In genomic region chr19:50366446-50366845, GRCm38 (mm10) we compare ENCODE assay signal across 15 mouse cellular contexts.
"Had no signal": no experiment of that assay in that cellular context is flagged by ENCODE, and none has a peak within 500 bp of the region (broad histone marks: within the 10 kb centered on the region; RNA-seq: fewer than 3 reads in every experiment).

No protein-coding gene starts in this region.

- H3K4me1 ChIP-seq: liver, embryonic 13.5 days had no signal

- H3K27ac ChIP-seq: kidney, embryonic 15.5 days; left cerebral cortex, adult 2 months; liver, embryonic 13.5 days; macrophage; midbrain, embryonic 10.5 days; midbrain, embryonic 13.5 days had no signal

- H3K27me3 ChIP-seq: kidney, embryonic 15.5 days; liver, embryonic 13.5 days; midbrain, embryonic 13.5 days had no signal

- H3K36me3 ChIP-seq: kidney, embryonic 15.5 days; liver, embryonic 13.5 days; midbrain, embryonic 10.5 days; midbrain, embryonic 13.5 days had no signal

- H3K4me2 ChIP-seq: kidney, embryonic 15.5 days; liver, embryonic 13.5 days; midbrain, embryonic 13.5 days had no signal

- H3K9ac ChIP-seq: kidney, embryonic 15.5 days; liver, embryonic 13.5 days; midbrain, embryonic 13.5 days had no signal

- H3K4me3 ChIP-seq: kidney, embryonic 15.5 days; left cerebral cortex, adult 2 months; liver, embryonic 13.5 days; midbrain, embryonic 10.5 days; midbrain, embryonic 13.5 days had no signal

- H3K9me3 ChIP-seq: kidney, embryonic 15.5 days; liver, embryonic 13.5 days; midbrain, embryonic 10.5 days; midbrain, embryonic 13.5 days had no signal

- DNase-seq: kidney, adult 8-10 months; kidney, postnatal 10 days; kidney, postnatal 36 days; layer of hippocampus, postnatal 36 days; liver, embryonic 13.5 days; lung, adult 2 months; lung, postnatal 14 days; right cerebral cortex, postnatal 25 days; thymus, adult 18-20 months; thymus, postnatal 36 days had no signal

- ATAC-seq: midbrain, embryonic 13.5 days had no signal
